15 mouse cellular contexts compared by ENCODE assay signal in genomic region chr6:28982817-28983216, GRCm38 (mm10).
DNase-seq lines count a peak whose midpoint lies in the region; ATAC-seq and TF ChIP-seq lines count a peak whose summit lies in the region.
"Had no signal": no experiment of that assay in that cellular context is flagged by ENCODE, and none has a peak within 500 bp of the region (broad histone marks: within the 10 kb centered on the region; RNA-seq: fewer than 3 reads in every experiment).

No protein-coding gene starts in this region.

- 97% methylated on average over 1 of the region's 1 CpGs for WGBS in forebrain, postnatal 0 days
- 91% methylated on average over 1 of the region's 1 CpGs for WGBS in forebrain, embryonic 11.5 days
- WGBS in midbrain, embryonic 12.5 days: 83% methylated on average over 1 of the region's 1 CpGs
- 86% methylated on average over 1 of the region's 1 CpGs for WGBS in midbrain, embryonic 10.5 days
- 77% methylated on average over 1 of the region's 1 CpGs for WGBS in hindbrain, embryonic 15.5 days
- 96% methylated on average over 1 of the region's 1 CpGs for WGBS in neural tube, embryonic 14.5 days

- H3K4me3 ChIP-seq in forebrain, postnatal 0 days (ENCODE audit: low read depth, low read length): peak overlapping the region; percentile 58; the same call in 1 of the 2 replicates
- H3K4me3 ChIP-seq in forebrain, embryonic 11.5 days (ENCODE audit: low read depth, low read length): no peak overlapping the region
- 0 out of 2 replicates have a peak overlapping the region, but pooled peaks have one; percentile 56 for H3K4me3 ChIP-seq in midbrain, embryonic 12.5 days
- no peak overlapping the region for H3K4me3 ChIP-seq in midbrain, embryonic 10.5 days
- no peak overlapping the region; the same call in 1 of the 2 replicates for H3K4me3 ChIP-seq in hindbrain, embryonic 15.5 days
- no peak overlapping the region for H3K4me3 ChIP-seq in neural tube, embryonic 14.5 days (ENCODE audit: low read depth, low read length)
- H3K4me3 ChIP-seq: heart, adult 2 months; limb, embryonic 12.5 days; myocyte had no signal

- no peaks in the 10 kb centered on the region for H3K36me3 ChIP-seq in forebrain, postnatal 0 days (ENCODE audit: insufficient read depth)
- H3K36me3 ChIP-seq in forebrain, embryonic 11.5 days (ENCODE audit: control insufficient read depth, insufficient read depth, low read length): no peaks in the 10 kb centered on the region
- no peaks in the 10 kb centered on the region for H3K36me3 ChIP-seq in midbrain, embryonic 12.5 days
- no peaks in the 10 kb centered on the region for H3K36me3 ChIP-seq in midbrain, embryonic 10.5 days
- H3K36me3 ChIP-seq in hindbrain, embryonic 15.5 days: no peaks in the 10 kb centered on the region
- no peaks in the 10 kb centered on the region for H3K36me3 ChIP-seq in neural tube, embryonic 14.5 days (ENCODE audit: control insufficient read depth, insufficient read depth, low read length)
- H3K36me3 ChIP-seq: limb, embryonic 12.5 days had no signal

- H3K4me2 ChIP-seq in forebrain, postnatal 0 days (ENCODE audit: low read depth): peak overlapping the region; percentile 77; the same call in 1 of the 2 replicates
- no peak overlapping the region for H3K4me2 ChIP-seq in forebrain, embryonic 11.5 days (ENCODE audit: low read depth, low read length, severe bottlenecking)
- H3K4me2 ChIP-seq in midbrain, embryonic 12.5 days (replicated peaks): no peak overlapping the region
- peak overlapping the region; percentile 91 for H3K4me2 ChIP-seq in hindbrain, embryonic 15.5 days
- H3K4me2 ChIP-seq in neural tube, embryonic 14.5 days (ENCODE audit: low read depth, low read length): peak overlapping the region; percentile 78; the same call in 1 of the 2 replicates
- H3K4me2 ChIP-seq: limb, embryonic 12.5 days; liver, embryonic 11.5 days; midbrain, embryonic 11.5 days had no signal

- H3K27ac ChIP-seq in forebrain, postnatal 0 days (ENCODE audit: low read depth, low read length): no peak overlapping the region
- no peak overlapping the region for H3K27ac ChIP-seq in forebrain, embryonic 11.5 days (ENCODE audit: low read depth, low read length)
- H3K27ac ChIP-seq in midbrain, embryonic 12.5 days (replicated peaks): no peak overlapping the region
- H3K27ac ChIP-seq in midbrain, embryonic 10.5 days (replicated peaks): no peak overlapping the region
- no peak overlapping the region for H3K27ac ChIP-seq in hindbrain, embryonic 15.5 days (replicated peaks)
- H3K27ac ChIP-seq in neural tube, embryonic 14.5 days (ENCODE audit: low read depth, low read length): no peak overlapping the region
- H3K27ac ChIP-seq: heart, adult 2 months; limb, embryonic 12.5 days; stomach, postnatal 0 days had no signal

- H3K27me3 ChIP-seq in forebrain, postnatal 0 days (ENCODE audit: insufficient read depth, low read length): no peaks in the 10 kb centered on the region
- H3K27me3 ChIP-seq in forebrain, embryonic 11.5 days (ENCODE audit: control insufficient read depth, insufficient read depth, low read length): peaks cover 26% of the 10 kb centered on the region
- peaks cover 45% of the 10 kb centered on the region for H3K27me3 ChIP-seq in midbrain, embryonic 12.5 days
- peaks cover 69% of the 10 kb centered on the region for H3K27me3 ChIP-seq in midbrain, embryonic 10.5 days (ENCODE audit: low read depth, poor library complexity, severe bottlenecking)
- H3K27me3 ChIP-seq in hindbrain, embryonic 15.5 days: no peaks in the 10 kb centered on the region
- H3K27me3 ChIP-seq in neural tube, embryonic 14.5 days (ENCODE audit: control insufficient read depth, insufficient read depth, low read length): no peaks in the 10 kb centered on the region; the same call in 1 of the 2 replicates

- no peak overlapping the region for H3K9ac ChIP-seq in forebrain, postnatal 0 days
- H3K9ac ChIP-seq in forebrain, embryonic 11.5 days (ENCODE audit: low read length): no peak overlapping the region
- no peak overlapping the region for H3K9ac ChIP-seq in midbrain, embryonic 12.5 days (replicated peaks)
- H3K9ac ChIP-seq in hindbrain, embryonic 15.5 days: no peak overlapping the region
- no peak overlapping the region for H3K9ac ChIP-seq in neural tube, embryonic 14.5 days (replicated peaks; ENCODE audit: low read depth, low read length)
- H3K9ac ChIP-seq: limb, embryonic 12.5 days; liver, postnatal 0 days had no signal

- ATAC-seq in forebrain, postnatal 0 days: no peak
- no peak for ATAC-seq in forebrain, embryonic 11.5 days (replicated peaks; ENCODE audit: low FRiP score)
- ATAC-seq in midbrain, embryonic 12.5 days (ENCODE audit: low FRiP score, low read depth): no peak
- ATAC-seq in hindbrain, embryonic 15.5 days (ENCODE audit: low FRiP score, low read depth): no peak
- ATAC-seq in neural tube, embryonic 14.5 days (ENCODE audit: low read depth): no peak
- ATAC-seq: liver, postnatal 0 days had no signal

- peaks cover 6% of the 10 kb centered on the region; the same call in 1 of the 2 replicates for H3K4me1 ChIP-seq in forebrain, postnatal 0 days (ENCODE audit: insufficient read depth)
- peaks cover 13% of the 10 kb centered on the region for H3K4me1 ChIP-seq in forebrain, embryonic 11.5 days (replicated peaks; ENCODE audit: control insufficient read depth, insufficient read depth, low read length)
- peaks cover 25% of the 10 kb centered on the region for H3K4me1 ChIP-seq in midbrain, embryonic 12.5 days
- peaks cover 30% of the 10 kb centered on the region for H3K4me1 ChIP-seq in midbrain, embryonic 10.5 days
- peaks cover 26% of the 10 kb centered on the region for H3K4me1 ChIP-seq in hindbrain, embryonic 15.5 days (replicated peaks)
- H3K4me1 ChIP-seq in neural tube, embryonic 14.5 days (ENCODE audit: control insufficient read depth, insufficient read depth, low read length): peaks cover 18% of the 10 kb centered on the region; the same call in 1 of the 2 replicates

- no peaks in the 10 kb centered on the region for H3K9me3 ChIP-seq in forebrain, postnatal 0 days (ENCODE audit: low read length)
- H3K9me3 ChIP-seq in forebrain, embryonic 11.5 days (ENCODE audit: control insufficient read depth, low read length): no peaks in the 10 kb centered on the region
- H3K9me3 ChIP-seq in midbrain, embryonic 12.5 days: no peaks in the 10 kb centered on the region
- H3K9me3 ChIP-seq in midbrain, embryonic 10.5 days (replicated peaks): no peaks in the 10 kb centered on the region
- H3K9me3 ChIP-seq in hindbrain, embryonic 15.5 days: no peaks in the 10 kb centered on the region
- no peaks in the 10 kb centered on the region for H3K9me3 ChIP-seq in neural tube, embryonic 14.5 days (ENCODE audit: control insufficient read depth, low read length)
- H3K9me3 ChIP-seq: limb, embryonic 12.5 days had no signal

- DNase-seq in forebrain, postnatal 0 days: no peak
- no peak for DNase-seq in forebrain, embryonic 11.5 days (ENCODE audit: low spot score)
- no peak for DNase-seq in midbrain, embryonic 10.5 days (ENCODE audit: low spot score)
- no peak for DNase-seq in lung, postnatal 4 days
- DNase-seq: gastrocnemius, postnatal 25 days had no signal

- TF ChIP-seq CTCF in forebrain, postnatal 0 days (IDR thresholded peaks at IDR 0.05; ENCODE audit: low read depth): no peak

Comparison
In these comparisons a context has a peak if more than half of its experiments do, and no peak if none do; other contexts are left out.
1. H3K4me2 ChIP-seq: peak in forebrain, postnatal 0 days (single experiment), hindbrain, embryonic 15.5 days (single experiment) and neural tube, embryonic 14.5 days (single experiment); none in forebrain, embryonic 11.5 days (single experiment) and midbrain, embryonic 12.5 days (single experiment).
2. H3K4me3 ChIP-seq: peak in forebrain, postnatal 0 days (single experiment) and midbrain, embryonic 12.5 days (single experiment); none in forebrain, embryonic 11.5 days (single experiment), midbrain, embryonic 10.5 days (single experiment), hindbrain, embryonic 15.5 days (single experiment) and neural tube, embryonic 14.5 days (single experiment).